Mouse (Mus musculus) myocyte (in vitro differentiated cells): ENCODE data around the gene Cirbp.

Source experiments
- CEBPB ChIP-seq: IDR thresholded peaks from 2 replicates; pipeline ENCODE4 v1.6.1; 2011; ENCODE audit warnings: mild to moderate bottlenecking, moderate library complexity; ENCODE audit not compliant: poor library complexity, insufficient read depth, severe bottlenecking
- E2F4 ChIP-seq: IDR thresholded peaks from one replicate; pipeline ENCODE4 v1.6.1; 2011; ENCODE audit warnings: mild to moderate bottlenecking, control low read depth, moderate library complexity; ENCODE audit not compliant: insufficient read depth
- MYOD1 ChIP-seq, 3 experiments: IDR thresholded peaks; one replicate each; pipeline ENCODE4 v1.6.1; 2011; ENCODE audit warnings: control low read depth in 2 of 3, low read depth in 2 of 3, mild to moderate bottlenecking in 2 of 3, moderate library complexity in 1 of 3; ENCODE audit not compliant: insufficient read length in 2 of 3, control insufficient read depth in 1 of 3
- MYOG ChIP-seq, 3 experiments: IDR thresholded peaks; one replicate each; pipeline ENCODE4 v1.6.1; 2011; ENCODE audit warnings: control low read depth in 2 of 3, low read depth in 2 of 3, mild to moderate bottlenecking in 2 of 3; ENCODE audit not compliant: insufficient read length in 2 of 3, control insufficient read depth in 1 of 3, insufficient read depth in 1 of 3
- POLR2A ChIP-seq: IDR thresholded peaks from one replicate; pipeline ENCODE4 v1.6.1; 2011; ENCODE audit warnings: low read depth, mild to moderate bottlenecking, control low read depth, moderate library complexity; ENCODE audit not compliant: insufficient read length
- SRF ChIP-seq: IDR thresholded peaks from one replicate; pipeline ENCODE4 v1.6.1; 2011; ENCODE audit warnings: low read depth; ENCODE audit not compliant: control insufficient read depth, insufficient read length
- TCF12 ChIP-seq: IDR thresholded peaks from one replicate; pipeline ENCODE4 v1.6.1; 2011; ENCODE audit warnings: mild to moderate bottlenecking, control low read depth; ENCODE audit not compliant: poor library complexity, insufficient read depth, severe bottlenecking
- USF1 ChIP-seq: IDR thresholded peaks from one replicate; pipeline ENCODE4 v1.6.1; 2011; ENCODE audit warnings: low read depth, mild to moderate bottlenecking, control low read depth, moderate library complexity

GRCm38 (mm10) chr10:80164998-80165344 is 814 bp upstream of the Cirbp start:
- no peak for TF ChIP-seq E2F4
- peak; percentile 92 for TF ChIP-seq POLR2A
- no peak for TF ChIP-seq CEBPB
- TF ChIP-seq SRF: peak; percentile 82
- no peak for TF ChIP-seq USF1
- no peak for TF ChIP-seq TCF12
- peak in 2 of 3 experiments; percentile 75 to 81 for TF ChIP-seq MYOD1 (IDR thresholded peaks at IDR 0.05; ENCODE audit: control insufficient read depth in 1 of 3, insufficient read length in 2 of 3, low read depth in 2 of 3)
- TF ChIP-seq MYOG (IDR thresholded peaks at IDR 0.05; ENCODE audit: control insufficient read depth in 1 of 3, insufficient read depth in 1 of 3, insufficient read length in 2 of 3, low read depth in 2 of 3): peak; percentile 66 to 93 (median 82)
